Mouse (Mus musculus): ENCODE data around the gene Tgfbr3l.

GRCm38 (mm10) chr8:4214006-4214980 lies 33.7 kb upstream of the Tgfbr3l start:
- TF ChIP-seq CHD2 (IDR thresholded peaks at IDR 0.05; ENCODE audit: low read depth, low read length) (no peak), MAFK (IDR thresholded peaks at IDR 0.05; ENCODE audit: insufficient read depth, low read depth, low read length) (no peak), ZC3H11A (IDR thresholded peaks at IDR 0.05; ENCODE audit: borderline replicate concordance, low read depth, low read length) (no peak)
